Mouse (Mus musculus) lung, postnatal 4 days (tissue): ENCODE data around the gene Ucma.
"Not testable (repeated sequence)": the region's sequence is repeated elsewhere in the genome, so short reads cannot be mapped to it uniquely, and the experiment has no call there.

Source experiments
- DNase-seq, 2 experiments: peaks; one replicate each; pipeline ENCODE4 v3.0.0; 2021

Ucma gene

GRCm38 (mm10) chr2:4975807-4976206, at the start of gene Ucma:
Gene Ucma (plus strand): TSS chr2:4976122.
- DNase-seq, result no peak

GRCm38 (mm10) chr2:4927391-4927790, 48.5 kb upstream of the Ucma start:
- no peak for DNase-seq

- no peak for DNase-seq
Measured at GRCm38 (mm10) chr2:4929230-4929629, 46.7 kb upstream of the Ucma start.

GRCm38 (mm10) chr2:4934516-4934915, 41.4 kb upstream of the Ucma start:
- DNase-seq, result no peak

GRCm38 (mm10) chr2:4937931-4938330, 38.0 kb upstream of the Ucma start:
- no peak for DNase-seq

- DNase-seq, result no peak
Measured at GRCm38 (mm10) chr2:4940861-4941260, 35.1 kb upstream of the Ucma start.

- DNase-seq, result not testable (repeated sequence)
Measured at GRCm38 (mm10) chr2:4949691-4950090, 26.2 kb upstream of the Ucma start.

GRCm38 (mm10) chr2:4950986-4951385, 24.9 kb upstream of the Ucma start:
- no peak for DNase-seq

GRCm38 (mm10) chr2:4954216-4954760, 21.6 kb upstream of the Ucma start:
- DNase-seq, result no peak

GRCm38 (mm10) chr2:4958039-4958438, 17.9 kb upstream of the Ucma start:
- DNase-seq, result no peak

GRCm38 (mm10) chr2:4967806-4968205, 8.1 kb upstream of the Ucma start:
- no peak for DNase-seq

GRCm38 (mm10) chr2:4969083-4969482, 6.8 kb upstream of the Ucma start:
- DNase-seq, result no peak

GRCm38 (mm10) chr2:4978091-4978490, 2.2 kb downstream of the Ucma start:
- DNase-seq, result no peak

GRCm38 (mm10) chr2:4983987-4984386, 8.1 kb downstream of the Ucma start:
- DNase-seq, result no peak

- no peak for DNase-seq
Measured at GRCm38 (mm10) chr2:4985000-4985399, 9.1 kb downstream of the Ucma start.

GRCm38 (mm10) chr2:4986798-4987197, 10.9 kb downstream of the Ucma start:
- no peak for DNase-seq

GRCm38 (mm10) chr2:4987388-4988180, 11.7 kb downstream of the Ucma start:
- no peak for DNase-seq

- peak in 1 of 2 experiments; percentile 18 for DNase-seq
Measured at GRCm38 (mm10) chr2:4988826-4989424, 13.0 kb downstream of the Ucma start.

GRCm38 (mm10) chr2:4993584-4993983, 17.7 kb downstream of the Ucma start:
- no peak for DNase-seq

- DNase-seq, result no peak
Measured at GRCm38 (mm10) chr2:4994436-4994835, 18.5 kb downstream of the Ucma start.

- DNase-seq, result no peak
Measured at GRCm38 (mm10) chr2:4995646-4996045, 19.7 kb downstream of the Ucma start.

- DNase-seq, result no peak
Measured at GRCm38 (mm10) chr2:4996421-4996824, 20.5 kb downstream of the Ucma start.

- DNase-seq, result peak in 1 of 2 experiments; percentile 19
Measured at GRCm38 (mm10) chr2:4998905-4999304, 23.0 kb downstream of the Ucma start.

- DNase-seq, result no peak
Measured at GRCm38 (mm10) chr2:5001266-5001665, 25.3 kb downstream of the Ucma start.
